Mouse (Mus musculus) limb, embryonic 15.5 days (tissue): Measurements from ENCODE around the gene Vmn1r224. TPM values are rescaled to one million over a fixed set of nuclear protein-coding genes. Genes with fewer than 3 reads are reported as not detected.

Experiments
- ATAC-seq: fragments of 200-750 bp; cut with Nextera tagmentation; 2 replicates; pipeline ENCODE4 v1.8.0; 2017; ENCODE audit warnings: low read depth, moderate TSS enrichment; ENCODE audit not compliant: insufficient number of reproducible peaks, low FRiP score, low TSS enrichment
- H3K27ac ChIP-seq: fragments of 300-500 bp; sonication (generic); 2 replicates; pipeline ENCODE4 v1.5.1; 2015; ENCODE audit warnings: moderate library complexity, mild to moderate bottlenecking, inconsistent platforms
- H3K27me3 ChIP-seq: fragments of 300-500 bp; sonication (generic); 2 replicates; pipeline ENCODE4 v1.6.1; 2015; ENCODE audit warnings: inconsistent platforms
- H3K36me3 ChIP-seq: fragments of 300-500 bp; sonication (generic); 2 replicates; pipeline ENCODE4 v1.6.1; 2015; ENCODE audit warnings: inconsistent platforms
- H3K4me1 ChIP-seq: fragments of 300-500 bp; sonication (generic); 2 replicates; pipeline ENCODE4 v1.6.1; 2015; ENCODE audit warnings: inconsistent platforms
- H3K4me2 ChIP-seq: fragments of 300-500 bp; sonication (generic); 2 replicates; pipeline ENCODE4 v1.6.1; 2015; ENCODE audit warnings: mild to moderate bottlenecking, inconsistent platforms
- H3K4me3 ChIP-seq: fragments of 300-500 bp; sonication (generic); 2 replicates; pipeline ENCODE4 v1.5.1; 2015; ENCODE audit warnings: mild to moderate bottlenecking, inconsistent platforms
- H3K9ac ChIP-seq: fragments of 300-500 bp; sonication (generic); 2 replicates; pipeline ENCODE4 v1.6.1; 2015; ENCODE audit warnings: inconsistent platforms
- H3K9me3 ChIP-seq: fragments of 300-500 bp; sonication (generic); 2 replicates; pipeline ENCODE4 v1.6.1; 2016; ENCODE audit warnings: inconsistent platforms
- WGBS: fragments of 180-500 bp; shearing (Covaris S2); methylation state at CpG from one replicate; pipeline ENCODE4 v1.1.7; 2015; 5-methylcytosine and 5-hydroxymethylcytosine counted together
- polyA plus RNA-seq: library from polyadenylated mRNA; unstranded; fragments of >200 nt; fragmentation: Nextera tagmentation; extraction: Ambion mirVana; gene quantifications from 2 replicates; pipeline ENCODE4 v1.2.1, GENCODE M21; 2015

Gene Vmn1r224
- polyA plus RNA-seq = not detected in 2 replicates

DNA sequence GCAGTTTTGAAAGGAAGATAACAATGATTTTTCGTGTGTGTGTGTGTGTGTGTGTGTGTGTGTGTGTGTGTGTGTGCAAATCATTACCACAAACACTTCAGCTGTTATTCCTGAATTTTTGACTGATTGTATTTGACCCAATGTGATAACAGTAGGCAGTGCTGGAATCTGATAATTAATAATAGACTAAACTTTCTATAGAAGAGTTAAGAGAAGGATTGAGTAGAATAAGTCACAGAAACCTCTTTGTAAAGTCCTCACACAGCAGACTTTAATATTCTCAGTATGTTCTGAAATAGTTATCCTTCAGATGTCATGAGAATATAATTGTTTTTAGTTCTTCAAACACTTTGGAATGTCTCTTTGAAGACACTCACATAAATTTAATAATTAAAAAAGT lies at the start of gene Vmn1r224:
TSS of gene Vmn1r224 (plus strand) at position 301 of the 400 bp plus-strand sequence.
- no peaks in the 10 kb centered on the region for H3K27me3 ChIP-seq
- no peaks in the 10 kb centered on the region for H3K36me3 ChIP-seq
- H3K9me3 ChIP-seq = no peaks in the 10 kb centered on the region; the same call in 1 of the 2 replicates
- no peak within 1 kb of the TSS for H3K27ac ChIP-seq
- H3K9ac ChIP-seq = no peak within 1 kb of the TSS
- no peak within 1 kb of the TSS for H3K4me3 ChIP-seq
- 17% methylated on average over 1 of the region's 1 CpGs for WGBS
- no peak within 1 kb of the TSS for H3K4me2 ChIP-seq
- H3K4me1 ChIP-seq = no peaks in the 10 kb centered on the region
- no peak for ATAC-seq

DNA sequence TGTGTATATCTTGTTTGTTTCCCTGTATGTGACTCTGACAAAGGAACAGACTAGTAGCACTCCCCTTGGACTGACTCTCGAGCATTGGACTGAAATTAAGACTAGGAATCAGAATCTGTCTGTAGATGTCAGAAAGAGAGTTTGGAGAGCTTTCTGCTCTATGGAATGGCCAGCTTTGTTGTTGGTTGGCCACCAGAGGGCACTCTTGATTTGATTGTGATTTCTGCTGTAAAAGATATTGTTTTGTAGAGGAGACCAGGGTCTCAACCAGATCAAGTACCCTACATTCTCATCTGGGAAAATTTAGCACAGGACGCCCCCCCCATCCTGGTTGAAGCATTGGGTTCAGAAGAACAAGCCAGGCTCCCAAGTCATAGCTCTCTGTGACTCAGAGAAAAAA lies 14.8 kb upstream of the Vmn1r224 start:
- Histone ChIP-seq H3K4me3 (no peak overlapping the region), H3K9me3 (peaks cover 10% of the 10 kb centered on the region), H3K27ac (no peak overlapping the region), H3K4me2 (no peak overlapping the region), H3K9ac (no peak overlapping the region), H3K4me1 (no peaks in the 10 kb centered on the region), H3K36me3 (no peaks in the 10 kb centered on the region), H3K27me3 (no peaks in the 10 kb centered on the region)
- no peak for ATAC-seq
- 48% methylated on average over 2 of the region's 2 CpGs for WGBS

DNA sequence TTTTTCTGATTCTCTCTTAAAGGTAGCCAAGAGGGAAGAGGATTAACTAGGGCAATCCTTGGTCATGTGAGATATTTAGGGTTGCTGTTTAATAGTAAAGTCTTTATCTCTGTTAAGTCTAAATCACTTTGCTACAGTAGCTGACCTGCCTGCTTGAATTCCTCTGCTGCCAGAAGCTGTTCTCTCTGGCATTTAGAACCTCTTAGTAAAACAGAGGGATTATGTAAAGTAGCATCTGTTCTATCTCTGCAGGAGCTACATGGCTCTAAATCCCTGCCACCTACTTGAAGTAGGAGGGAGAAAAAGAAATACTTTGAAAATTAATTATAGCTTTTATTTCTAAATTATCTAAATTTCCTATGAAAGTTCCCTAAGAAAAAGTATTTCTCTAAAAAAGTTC lies 25.3 kb downstream of the Vmn1r224 start:
- ATAC-seq = no peak
- no peak overlapping the region for H3K9ac ChIP-seq
- no peak overlapping the region for H3K27ac ChIP-seq
- H3K4me1 ChIP-seq = no peaks in the 10 kb centered on the region
- no peaks in the 10 kb centered on the region for H3K27me3 ChIP-seq
- no peaks in the 10 kb centered on the region for H3K36me3 ChIP-seq
- H3K4me3 ChIP-seq = no peak overlapping the region
- H3K9me3 ChIP-seq = peaks cover 3% of the 10 kb centered on the region; the same call in 1 of the 2 replicates
- H3K4me2 ChIP-seq = no peak overlapping the region

DNA sequence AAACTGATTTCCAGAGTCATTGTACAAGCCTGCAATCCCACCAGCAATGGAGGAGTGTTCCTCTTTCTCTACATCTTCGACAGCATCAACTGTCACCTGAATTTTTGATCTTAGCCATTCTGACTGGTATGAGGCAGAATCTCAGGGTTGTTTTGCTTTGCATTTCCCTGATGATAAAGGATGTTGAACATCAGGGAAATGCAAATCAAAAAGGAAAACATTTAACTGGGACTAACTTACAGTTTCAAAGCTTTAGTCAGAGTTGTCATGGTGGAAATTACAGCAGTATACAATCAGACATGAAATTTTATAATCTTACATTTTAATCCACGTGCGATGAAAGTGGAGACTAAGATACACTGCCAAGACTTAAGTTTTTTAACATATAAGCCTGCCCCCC lies 59.4 kb downstream of the Vmn1r224 start:
- H3K4me1 ChIP-seq = no peaks in the 10 kb centered on the region
- ATAC-seq = no peak
- WGBS = 67% methylated on average over 3 of the region's 3 CpGs

More for the DNA sequence above, 59.4 kb downstream of the Vmn1r224 start:
- H3K4me2 ChIP-seq = no peak overlapping the region
- H3K4me3 ChIP-seq = no peak overlapping the region
- H3K9ac ChIP-seq = no peak overlapping the region
- H3K27me3 ChIP-seq = no peaks in the 10 kb centered on the region
- no peak overlapping the region for H3K27ac ChIP-seq
- H3K9me3 ChIP-seq = no peaks in the 10 kb centered on the region
- no peaks in the 10 kb centered on the region for H3K36me3 ChIP-seq

Other genes with a start within 250 kb of the Vmn1r224 start
- gene Fpr-rs6, start 231.0 kb upstream of the Vmn1r224 start, polyA plus RNA-seq = not detected in 2 replicates
- not detected in 2 replicates for gene Vmn2r105, start 179.1 kb upstream of the Vmn1r224 start, polyA plus RNA-seq
- not detected in 2 replicates for gene Vmn2r106, start 128.6 kb upstream of the Vmn1r224 start, polyA plus RNA-seq
- not detected in 2 replicates for gene Vmn2r107, start 68.9 kb upstream of the Vmn1r224 start, polyA plus RNA-seq
- gene Vmn2r108, start 67.2 kb downstream of the Vmn1r224 start, polyA plus RNA-seq = not detected in 2 replicates
- not detected in 2 replicates for gene Vmn1r225, start 84.0 kb downstream of the Vmn1r224 start, polyA plus RNA-seq
- not detected in 2 replicates for gene Vmn2r109, start 150.6 kb downstream of the Vmn1r224 start, polyA plus RNA-seq
- gene Vmn2r110, start 182.3 kb downstream of the Vmn1r224 start, polyA plus RNA-seq = 0.01 TPM in 1 of 2 replicates, not detected in the other
- not detected in 2 replicates for gene Fpr-rs3, start 210.7 kb downstream of the Vmn1r224 start, polyA plus RNA-seq